Mouse (Mus musculus) brain, embryonic 14.5 days (tissue): ENCODE measurements around the gene Oaz1.

Source experiments
- CTCF ChIP-seq: fragments of 200-500 bp; IDR thresholded peaks from 2 replicates; pipeline ENCODE4 v1.5.1; 2012; ENCODE audit warnings: inconsistent platforms, mild to moderate bottlenecking, moderate library complexity, borderline replicate concordance; ENCODE audit not compliant: insufficient read depth, insufficient read length; ENCODE audit errors: extremely low read depth
- POLR2A ChIP-seq: fragments of 200-500 bp; IDR thresholded peaks from 2 replicates; pipeline ENCODE4 v1.6.1; 2012; ENCODE audit warnings: mild to moderate bottlenecking, inconsistent platforms, borderline replicate concordance; ENCODE audit not compliant: poor library complexity, insufficient read depth, insufficient read length, severe bottlenecking; ENCODE audit errors: extremely low read depth

DNA sequence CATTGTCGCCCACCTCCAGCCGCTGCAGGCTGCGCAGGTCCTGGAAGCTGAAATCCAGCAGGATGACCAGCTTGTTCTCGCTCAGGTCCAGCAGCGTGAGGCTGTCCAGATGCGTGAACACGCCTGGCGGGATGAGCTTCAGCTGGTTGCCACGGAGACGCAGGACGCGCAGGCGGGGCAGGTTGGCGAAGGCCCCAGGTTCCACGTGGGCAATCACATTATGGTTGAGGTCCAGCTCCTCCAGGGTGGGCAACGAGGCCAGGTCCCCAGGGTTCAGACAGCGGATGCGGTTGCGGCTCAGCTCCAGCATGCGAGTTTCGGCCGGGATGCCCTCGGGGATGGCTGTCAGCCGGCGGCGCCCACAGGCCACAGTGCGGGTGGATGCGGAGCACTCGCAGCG, 9.2 kb downstream of the Oaz1 start:
- TF ChIP-seq CTCF (no peak), POLR2A (no peak)
